Mouse (Mus musculus): Measurements from ENCODE around the gene Gm45337.

- no peak for TF ChIP-seq CTCF (IDR thresholded peaks at IDR 0.05; ENCODE audit: low read depth, low read length)
- no peak for TF ChIP-seq EP300 (IDR thresholded peaks at IDR 0.05; ENCODE audit: insufficient read depth, low read depth, low read length)
These were observed 3.7 kb downstream of the Gm45337 start for GRCm38 (mm10) chr7:142140696-142141095.

Data from ES-Bruce4 (cell line).